Mouse (Mus musculus): ENCODE results near the gene Atf3. TPM values are rescaled to one million over a fixed set of nuclear protein-coding genes. Genes with fewer than 3 reads are reported as not detected.

The Atf3 gene
- polyA plus RNA-seq, 1 experiment from 2014 or later = 3.6 TPM

DNA sequence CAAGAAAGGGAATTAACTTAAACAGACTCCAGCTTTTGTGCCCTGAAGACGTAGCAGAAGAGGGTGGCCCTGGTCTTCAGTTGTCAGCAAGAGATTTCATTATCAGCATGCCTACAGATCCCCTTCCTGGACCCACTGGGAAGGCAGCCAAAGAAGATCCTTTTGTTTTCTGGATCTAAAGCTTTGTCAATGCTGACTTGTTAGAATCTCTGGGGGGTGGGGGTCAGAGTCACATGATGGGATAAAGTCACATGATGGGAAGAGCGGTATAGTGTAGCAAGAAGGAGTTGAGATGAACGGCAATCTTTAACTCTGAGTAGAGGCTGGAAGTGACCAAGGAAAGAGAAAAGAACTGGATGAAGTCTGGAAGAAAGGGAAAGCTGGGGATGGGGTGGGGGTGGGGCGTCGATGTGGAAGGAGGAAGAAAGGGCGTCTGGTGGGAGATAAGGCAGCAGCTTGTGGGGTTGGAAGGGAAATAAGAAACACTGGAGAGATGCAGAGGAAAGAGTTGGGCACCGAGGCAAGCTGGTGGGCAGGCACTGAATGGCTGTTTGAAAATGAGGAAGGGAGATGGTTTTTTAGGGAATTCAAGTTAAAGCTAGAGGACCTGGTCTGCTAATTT lies 78.9 kb downstream of the Atf3 start:
- peaks cover 8% of the 10 kb centered on the region for H3K27me3 ChIP-seq (replicated peaks; ENCODE audit: control insufficient read depth, insufficient read depth, low read length)
- ATAC-seq (replicated peaks; ENCODE audit: low FRiP score) (0 out of 2 replicates have a peak, but pooled peaks have one; percentile 26), DNase-seq (ENCODE audit: low spot score) (no peak)
- 31% methylated on average over 7 of the region's 7 CpGs for WGBS
- no peaks in the 10 kb centered on the region for H3K9me3 ChIP-seq (ENCODE audit: control insufficient read depth, low read length)
- H3K4me3 ChIP-seq (ENCODE audit: low read depth, low read length) = no peak overlapping the region
- peaks cover 6% of the 10 kb centered on the region; the same call in 1 of the 2 replicates for H3K4me1 ChIP-seq (replicated peaks; ENCODE audit: control insufficient read depth, insufficient read depth, low read length)
- no peak overlapping the region for H3K27ac ChIP-seq (ENCODE audit: low read depth, low read length)
- H3K36me3 ChIP-seq (ENCODE audit: control insufficient read depth, insufficient read depth, low read length) = no peaks in the 10 kb centered on the region
- peak overlapping the region; percentile 8; the same call in 1 of the 2 replicates for H3K4me2 ChIP-seq
- no peak overlapping the region for H3K9ac ChIP-seq (ENCODE audit: low read depth, low read length)

DNA sequence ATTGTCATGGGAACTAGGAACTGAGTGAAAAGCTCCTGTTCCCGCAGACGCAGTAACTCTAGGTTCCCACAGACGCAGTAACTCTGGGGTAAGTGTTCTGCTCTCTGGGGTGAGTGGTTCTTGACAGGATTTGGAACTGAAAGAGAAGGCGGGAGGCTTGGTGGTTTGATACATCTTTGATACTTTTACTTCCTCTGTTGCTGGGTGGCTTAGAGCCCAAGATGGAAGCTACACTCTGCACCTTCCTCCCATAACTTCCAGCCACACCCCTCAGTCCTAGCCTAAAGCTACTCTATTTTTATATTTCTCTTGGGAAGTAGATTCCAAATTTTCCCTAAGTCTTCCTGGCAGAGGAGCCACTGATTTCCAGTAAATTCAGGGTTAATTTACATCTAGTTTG lies 79.4 kb downstream of the Atf3 start:
- H3K27ac ChIP-seq (ENCODE audit: low read depth, low read length) = no peak overlapping the region
- no peaks in the 10 kb centered on the region for H3K9me3 ChIP-seq (ENCODE audit: control insufficient read depth, low read length)
- DNase-seq (ENCODE audit: low spot score) (no peak), ATAC-seq (replicated peaks; ENCODE audit: low FRiP score) (no peak)
- H3K27me3 ChIP-seq (replicated peaks; ENCODE audit: control insufficient read depth, insufficient read depth, low read length) = peaks cover 8% of the 10 kb centered on the region
- H3K4me2 ChIP-seq = no peak overlapping the region
- no peak overlapping the region for H3K4me3 ChIP-seq (ENCODE audit: low read depth, low read length)
- H3K4me1 ChIP-seq (replicated peaks; ENCODE audit: control insufficient read depth, insufficient read depth, low read length) = peaks cover 9% of the 10 kb centered on the region
- no peaks in the 10 kb centered on the region for H3K36me3 ChIP-seq (ENCODE audit: control insufficient read depth, insufficient read depth, low read length)
- no peak overlapping the region for H3K9ac ChIP-seq (ENCODE audit: low read depth, low read length)
- WGBS = 77% methylated on average over 4 of the region's 4 CpGs

DNA sequence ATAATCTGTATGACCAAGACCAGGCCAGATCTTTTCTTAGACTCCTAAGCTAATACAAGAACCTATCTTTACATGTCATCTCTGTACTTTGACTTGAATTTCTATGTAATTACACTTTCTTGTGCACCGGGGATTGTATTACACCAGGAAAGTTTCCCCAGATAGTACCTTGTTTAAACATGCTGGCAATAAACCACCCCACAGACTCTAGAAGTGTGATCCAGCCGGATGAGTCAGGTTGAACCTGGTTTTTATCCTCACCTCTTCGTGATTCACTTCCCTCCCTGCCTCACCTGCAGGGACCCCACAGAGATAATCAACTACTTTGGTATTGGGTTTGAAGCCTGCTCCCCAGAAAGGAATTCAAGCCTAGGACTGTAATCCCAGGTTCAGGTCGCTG lies 82.4 kb downstream of the Atf3 start:
- H3K27me3 ChIP-seq (replicated peaks; ENCODE audit: control insufficient read depth, insufficient read depth, low read length) = no peaks in the 10 kb centered on the region
- ATAC-seq (replicated peaks; ENCODE audit: low FRiP score) (no peak), DNase-seq (ENCODE audit: low spot score) (no peak)
- H3K9me3 ChIP-seq (ENCODE audit: control insufficient read depth, low read length) = no peaks in the 10 kb centered on the region
- no peak overlapping the region for H3K27ac ChIP-seq (ENCODE audit: low read depth, low read length)
- H3K36me3 ChIP-seq (ENCODE audit: control insufficient read depth, insufficient read depth, low read length) = no peaks in the 10 kb centered on the region
- peaks cover 21% of the 10 kb centered on the region for H3K4me1 ChIP-seq (replicated peaks; ENCODE audit: control insufficient read depth, insufficient read depth, low read length)
- no peak overlapping the region for H3K9ac ChIP-seq (ENCODE audit: low read depth, low read length)
- WGBS = 61% methylated on average over 4 of the region's 4 CpGs
- H3K4me2 ChIP-seq = no peak overlapping the region
- H3K4me3 ChIP-seq (ENCODE audit: low read depth, low read length) = no peak overlapping the region

DNA sequence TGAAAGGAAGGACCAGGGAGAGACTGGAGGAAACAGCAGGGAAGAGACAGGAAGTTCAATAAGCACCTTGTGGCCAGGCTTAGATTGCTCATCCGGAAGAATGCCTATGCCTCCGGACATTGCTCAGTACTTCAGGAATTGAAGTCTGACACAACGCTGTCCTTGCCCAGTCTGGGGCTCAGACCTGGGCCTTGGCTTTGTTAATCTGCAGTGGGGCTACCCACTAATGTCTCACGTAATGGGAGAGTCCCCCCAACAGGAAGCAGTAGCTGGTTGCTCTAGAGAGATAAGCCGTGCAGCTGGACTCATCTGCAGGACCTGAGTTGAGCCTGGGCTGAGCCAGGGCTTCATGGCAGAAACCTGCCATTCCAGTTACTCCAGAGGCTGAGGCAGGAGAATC lies 84.9 kb downstream of the Atf3 start:
- Histone ChIP-seq H3K27me3 (replicated peaks; ENCODE audit: control insufficient read depth, insufficient read depth, low read length) (no peaks in the 10 kb centered on the region), H3K36me3 (ENCODE audit: control insufficient read depth, insufficient read depth, low read length) (no peaks in the 10 kb centered on the region), H3K27ac (ENCODE audit: low read depth, low read length) (no peak overlapping the region), H3K9ac (ENCODE audit: low read depth, low read length) (no peak overlapping the region), H3K4me1 (replicated peaks; ENCODE audit: control insufficient read depth, insufficient read depth, low read length) (peaks cover 15% of the 10 kb centered on the region), H3K9me3 (ENCODE audit: control insufficient read depth, low read length) (peaks cover 3% of the 10 kb centered on the region; the same call in 1 of the 2 replicates), H3K4me3 (ENCODE audit: low read depth, low read length) (no peak overlapping the region), H3K4me2 (peak overlapping the region; percentile 42; the same call in 1 of the 2 replicates)
- WGBS = 27% methylated on average over 5 of the region's 5 CpGs
- DNase-seq (ENCODE audit: low spot score) (no peak), ATAC-seq (replicated peaks; ENCODE audit: low FRiP score) (peak; percentile 75)

DNA sequence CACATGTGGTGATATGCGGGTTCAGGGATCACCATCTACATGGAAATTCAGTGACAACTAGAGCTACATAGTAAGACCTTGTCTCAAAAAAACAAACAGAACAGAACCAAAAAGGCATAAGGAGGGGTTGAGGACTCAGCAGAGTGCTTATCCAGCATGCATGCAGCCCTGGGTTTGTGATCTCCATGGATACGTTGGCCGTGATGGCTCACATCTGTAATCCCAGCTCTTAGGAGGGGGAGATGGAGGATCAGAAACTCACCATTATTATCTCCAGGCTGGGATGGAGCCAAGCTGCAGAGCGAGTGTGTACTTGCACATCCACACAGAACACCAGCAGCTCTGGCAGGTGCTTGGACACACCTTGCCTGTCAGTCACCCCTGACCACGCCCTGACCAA lies 85.6 kb downstream of the Atf3 start:
- 59% methylated on average over 5 of the region's 5 CpGs for WGBS
- H3K27me3 ChIP-seq (replicated peaks; ENCODE audit: control insufficient read depth, insufficient read depth, low read length) = no peaks in the 10 kb centered on the region
- no peaks in the 10 kb centered on the region for H3K36me3 ChIP-seq (ENCODE audit: control insufficient read depth, insufficient read depth, low read length)
- no peak overlapping the region for H3K4me2 ChIP-seq
- no peak overlapping the region for H3K27ac ChIP-seq (ENCODE audit: low read depth, low read length)
- ATAC-seq (replicated peaks; ENCODE audit: low FRiP score) = no peak
- no peak for DNase-seq (ENCODE audit: low spot score)
- peaks cover 15% of the 10 kb centered on the region for H3K4me1 ChIP-seq (replicated peaks; ENCODE audit: control insufficient read depth, insufficient read depth, low read length)
- H3K9ac ChIP-seq (ENCODE audit: low read depth, low read length) = no peak overlapping the region
- H3K4me3 ChIP-seq (ENCODE audit: low read depth, low read length) = no peak overlapping the region
- H3K9me3 ChIP-seq (ENCODE audit: control insufficient read depth, low read length) = peaks cover 3% of the 10 kb centered on the region; the same call in 1 of the 2 replicates

DNA sequence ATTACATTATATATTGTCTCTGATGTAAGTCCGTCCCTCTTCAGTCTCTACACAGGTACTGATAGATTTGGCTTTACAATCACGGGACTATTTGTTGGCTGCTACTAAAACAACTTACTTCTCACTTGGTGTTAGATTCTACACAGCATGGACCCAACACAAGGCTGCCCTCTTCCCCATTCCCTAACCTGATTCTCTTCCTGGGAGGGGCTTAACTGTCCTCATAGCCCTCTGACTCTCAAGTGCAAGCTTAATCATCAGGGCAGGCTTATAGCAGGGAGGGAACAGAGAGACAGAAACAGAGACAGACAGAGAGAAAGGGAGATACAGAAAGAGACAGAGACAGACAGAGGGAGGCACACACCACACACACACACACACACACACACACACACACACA lies 86.1 kb downstream of the Atf3 start:
- Histone ChIP-seq H3K27ac (ENCODE audit: low read depth, low read length) (no peak overlapping the region), H3K9ac (ENCODE audit: low read depth, low read length) (no peak overlapping the region), H3K4me2 (no peak overlapping the region), H3K9me3 (ENCODE audit: control insufficient read depth, low read length) (peaks cover 3% of the 10 kb centered on the region; the same call in 1 of the 2 replicates), H3K27me3 (replicated peaks; ENCODE audit: control insufficient read depth, insufficient read depth, low read length) (no peaks in the 10 kb centered on the region), H3K4me1 (replicated peaks; ENCODE audit: control insufficient read depth, insufficient read depth, low read length) (peaks cover 15% of the 10 kb centered on the region), H3K36me3 (ENCODE audit: control insufficient read depth, insufficient read depth, low read length) (no peaks in the 10 kb centered on the region), H3K4me3 (ENCODE audit: low read depth, low read length) (no peak overlapping the region)
- no peak for DNase-seq (ENCODE audit: low spot score)
- 80% methylated on average over 2 of the region's 2 CpGs for WGBS
- no peak for ATAC-seq (replicated peaks; ENCODE audit: low FRiP score)

DNA sequence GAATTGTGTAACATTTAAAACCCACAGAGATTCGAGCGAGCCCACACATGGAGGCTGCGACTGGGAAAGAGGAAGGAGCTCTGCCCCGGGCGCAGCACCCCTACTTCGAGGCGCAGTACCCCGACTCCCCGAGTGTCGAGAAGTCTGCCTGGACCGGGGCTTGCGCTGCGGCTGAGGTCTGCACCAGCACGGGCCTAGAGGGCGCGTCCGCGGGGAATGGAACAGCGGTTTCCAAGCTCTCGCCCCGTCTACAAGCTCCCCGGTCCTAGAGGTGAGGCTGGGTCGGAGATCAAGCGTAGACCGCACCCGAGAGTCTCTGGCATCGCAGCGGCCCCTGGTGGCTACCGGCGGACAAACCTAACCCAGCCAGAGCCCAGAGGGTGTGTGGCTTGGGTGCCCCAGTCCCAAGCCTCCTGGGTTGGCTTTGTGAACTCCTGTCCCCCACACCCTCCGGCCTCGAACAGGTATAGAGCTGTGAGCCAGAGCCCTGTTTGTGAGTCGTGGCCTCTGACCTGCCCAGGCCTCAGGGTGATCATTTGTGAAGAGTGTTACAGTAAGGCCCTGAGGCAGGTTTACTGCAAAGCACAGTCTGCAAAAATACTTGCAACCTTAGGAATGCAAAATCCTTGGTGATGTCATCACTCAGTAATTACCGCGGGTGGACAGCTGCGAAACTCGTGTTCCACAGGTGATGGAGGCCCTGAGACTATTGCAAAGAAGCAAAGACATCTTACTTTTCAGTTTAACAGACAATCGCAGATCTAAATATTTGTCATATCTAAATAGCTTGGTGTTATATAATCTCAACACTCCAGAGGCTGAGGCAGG lies 91.8 kb downstream of the Atf3 start:
- DNase-seq (ENCODE audit: low spot score) (peak; percentile 74), ATAC-seq (replicated peaks; ENCODE audit: low FRiP score) (peak; percentile 88)
- Histone ChIP-seq H3K4me3 (ENCODE audit: low read depth, low read length) (peak overlapping the region; percentile 21), H3K9ac (ENCODE audit: low read depth, low read length) (no peak overlapping the region), H3K4me2 (peak overlapping the region; percentile 55), H3K9me3 (ENCODE audit: control insufficient read depth, low read length) (peaks cover 3% of the 10 kb centered on the region; the same call in 1 of the 2 replicates), H3K4me1 (replicated peaks; ENCODE audit: control insufficient read depth, insufficient read depth, low read length) (0 out of 2 replicates have a peak, but pooled peaks cover 2% of the 10 kb centered on the region), H3K27me3 (replicated peaks; ENCODE audit: control insufficient read depth, insufficient read depth, low read length) (peaks cover 15% of the 10 kb centered on the region), H3K27ac (ENCODE audit: low read depth, low read length) (no peak overlapping the region), H3K36me3 (ENCODE audit: control insufficient read depth, insufficient read depth, low read length) (no peaks in the 10 kb centered on the region)
- 12% methylated on average over 38 of the region's 38 CpGs for WGBS

DNA sequence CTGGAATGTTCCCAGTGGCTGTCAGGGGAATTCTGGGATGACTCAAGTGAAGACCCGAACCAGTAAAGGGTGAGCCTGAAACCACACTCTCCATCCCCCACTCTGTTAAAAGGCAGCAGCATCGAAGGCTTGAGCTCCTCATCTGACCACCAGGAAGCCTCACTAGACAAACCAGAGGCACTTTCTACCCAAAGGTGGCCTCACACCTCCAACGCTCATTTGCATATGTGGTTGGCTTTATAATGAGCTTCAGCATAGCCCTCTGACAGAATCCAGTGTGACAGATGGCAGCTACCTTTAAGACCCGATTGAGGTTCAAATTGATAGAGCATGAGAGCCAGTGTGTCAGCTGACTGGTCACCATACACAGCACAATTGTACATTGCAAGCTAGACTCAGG lies 93.6 kb downstream of the Atf3 start:
- peaks cover under 1% of the 10 kb centered on the region; the same call in 1 of the 2 replicates for H3K9me3 ChIP-seq (ENCODE audit: control insufficient read depth, low read length)
- ATAC-seq (replicated peaks; ENCODE audit: low FRiP score) (no peak), DNase-seq (ENCODE audit: low spot score) (no peak)
- H3K36me3 ChIP-seq (ENCODE audit: control insufficient read depth, insufficient read depth, low read length) = no peaks in the 10 kb centered on the region
- peaks cover 3% of the 10 kb centered on the region; the same call in 1 of the 2 replicates for H3K4me1 ChIP-seq (replicated peaks; ENCODE audit: control insufficient read depth, insufficient read depth, low read length)
- no peak overlapping the region for H3K4me3 ChIP-seq (ENCODE audit: low read depth, low read length)
- WGBS = 53% methylated on average over 4 of the region's 4 CpGs
- no peak overlapping the region for H3K27ac ChIP-seq (ENCODE audit: low read depth, low read length)
- H3K27me3 ChIP-seq (replicated peaks; ENCODE audit: control insufficient read depth, insufficient read depth, low read length) = peaks cover 15% of the 10 kb centered on the region
- no peak overlapping the region for H3K9ac ChIP-seq (ENCODE audit: low read depth, low read length)
- no peak overlapping the region for H3K4me2 ChIP-seq
